Mouse (Mus musculus) G1E (cell line): Measurements from ENCODE around the gene Nkd2.

Experiments used
- CTCF ChIP-seq: IDR thresholded peaks from 2 replicates; pipeline ENCODE4 v1.5.1; 2012; ENCODE audit warnings: low read depth, low read length, inconsistent platforms, mixed read lengths
- GATA1 ChIP-seq: IDR thresholded peaks from 2 replicates; pipeline ENCODE4 v1.6.1; 2012; ENCODE audit warnings: borderline replicate concordance, low read length, inconsistent platforms, mixed read lengths
- GATA2 ChIP-seq: IDR thresholded peaks from 2 replicates; pipeline ENCODE4 v1.6.1; 2012; ENCODE audit warnings: low read depth, low read length, inconsistent platforms, borderline replicate concordance
- TAL1 ChIP-seq: conservative IDR thresholded peaks from 2 replicates; pipeline ENCODE4 v1.6.1; 2012; ENCODE audit warnings: low read depth, low read length, inconsistent platforms, mixed read lengths

DNA sequence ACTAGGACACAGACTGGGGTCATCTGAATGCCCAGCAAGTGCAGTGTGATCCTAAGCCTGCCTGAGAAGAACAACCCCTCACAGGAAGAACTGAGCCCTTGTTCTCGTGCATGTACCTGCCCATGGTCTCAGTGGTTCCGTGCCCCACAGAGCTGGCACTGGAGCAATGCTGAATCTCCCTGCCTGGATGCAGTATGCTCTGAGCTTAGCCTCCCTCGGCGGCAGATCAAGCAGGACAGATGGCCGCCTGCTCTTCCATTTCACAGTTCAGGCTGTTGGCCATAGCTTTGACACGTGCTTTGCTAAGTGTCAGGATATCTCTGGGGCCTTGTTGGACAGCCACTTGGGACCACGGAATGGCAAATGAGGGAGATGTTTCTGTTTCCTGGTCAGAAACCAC is 33.2 kb downstream of the Nkd2 start:
- TF ChIP-seq TAL1 (no peak), CTCF (no peak), GATA1 (no peak), GATA2 (no peak)
